Mouse (Mus musculus): ENCODE measurements around the gene Olfr792.

Gene Olfr792

GRCm38 (mm10) chr10:129538862-129539261 lies at the start of gene Olfr792:
Gene Olfr792 (plus strand): TSS chr10:129539162.
- no peak for DNase-seq

GRCm38 (mm10) chr10:129490101-129490500 lies 48.9 kb upstream of the Olfr792 start:
- DNase-seq = no peak

GRCm38 (mm10) chr10:129498192-129498591 lies 40.8 kb upstream of the Olfr792 start, which contains the start of gene Olfr790:
Gene Olfr790 (plus strand): TSS chr10:129498492.
- DNase-seq = no peak

- no peak for DNase-seq
These were observed 17.5 kb upstream of the Olfr792 start, which contains the start of gene Olfr791 for GRCm38 (mm10) chr10:129521492-129521891. Gene Olfr791 (plus strand): TSS chr10:129521792.

GRCm38 (mm10) chr10:129549354-129549753 lies 10.4 kb downstream of the Olfr792 start:
- DNase-seq = no peak

GRCm38 (mm10) chr10:129567355-129567754 lies 28.4 kb downstream of the Olfr792 start, which contains the start of gene Olfr794:
Gene Olfr794 (plus strand): TSS chr10:129567655.
- no peak for DNase-seq

- no peak for DNase-seq
These were observed 38.1 kb downstream of the Olfr792 start for GRCm38 (mm10) chr10:129577066-129577465.

All from cerebellum, adult 11 months (tissue).